Mouse (Mus musculus): ENCODE data around the gene Gpr180.
"Not testable (repeated sequence)": the region's sequence is repeated elsewhere in the genome, so short reads cannot be mapped to it uniquely, and the experiment has no call there.

Gene Gpr180

DNA sequence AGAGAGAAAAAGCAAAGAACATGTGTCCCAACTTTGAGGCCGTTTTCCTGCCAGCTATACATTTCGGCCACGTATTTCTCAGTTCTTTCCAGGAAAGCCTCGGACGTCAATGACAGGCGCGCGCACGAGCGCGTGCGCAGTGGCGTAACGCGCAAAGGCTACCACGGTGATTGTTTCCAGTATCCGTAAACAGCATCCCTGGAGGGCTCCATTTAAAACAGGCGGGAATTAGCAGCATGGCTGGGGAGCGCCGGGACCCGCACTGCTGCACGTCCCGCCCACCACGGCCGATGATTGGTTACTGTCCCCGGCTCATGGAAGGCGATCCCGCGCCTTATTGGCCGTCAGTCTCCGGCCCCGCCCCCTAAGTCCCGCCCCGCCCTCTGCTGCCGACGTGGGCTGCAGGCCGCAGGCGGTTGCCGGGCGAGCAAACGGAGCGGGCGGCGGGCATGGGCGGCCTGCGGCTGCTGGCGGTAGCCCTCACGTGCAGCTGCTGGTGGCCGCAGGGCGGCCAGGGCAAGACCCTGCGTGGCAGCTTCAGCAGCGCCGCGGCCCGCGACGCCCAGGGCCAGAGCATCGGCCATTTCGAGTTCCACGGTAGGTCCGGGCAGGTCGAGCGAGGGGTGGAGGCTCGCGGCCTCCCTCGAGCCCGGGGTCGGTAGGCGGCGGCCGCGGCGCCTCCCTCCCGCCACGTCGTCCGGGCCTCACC lies at the start of gene Gpr180:
TSS of gene Gpr180 (plus strand) at position 415 of the 709 bp plus-strand sequence.
- peak; percentile 89 for DNase-seq (ENCODE audit: low spot score)

DNA sequence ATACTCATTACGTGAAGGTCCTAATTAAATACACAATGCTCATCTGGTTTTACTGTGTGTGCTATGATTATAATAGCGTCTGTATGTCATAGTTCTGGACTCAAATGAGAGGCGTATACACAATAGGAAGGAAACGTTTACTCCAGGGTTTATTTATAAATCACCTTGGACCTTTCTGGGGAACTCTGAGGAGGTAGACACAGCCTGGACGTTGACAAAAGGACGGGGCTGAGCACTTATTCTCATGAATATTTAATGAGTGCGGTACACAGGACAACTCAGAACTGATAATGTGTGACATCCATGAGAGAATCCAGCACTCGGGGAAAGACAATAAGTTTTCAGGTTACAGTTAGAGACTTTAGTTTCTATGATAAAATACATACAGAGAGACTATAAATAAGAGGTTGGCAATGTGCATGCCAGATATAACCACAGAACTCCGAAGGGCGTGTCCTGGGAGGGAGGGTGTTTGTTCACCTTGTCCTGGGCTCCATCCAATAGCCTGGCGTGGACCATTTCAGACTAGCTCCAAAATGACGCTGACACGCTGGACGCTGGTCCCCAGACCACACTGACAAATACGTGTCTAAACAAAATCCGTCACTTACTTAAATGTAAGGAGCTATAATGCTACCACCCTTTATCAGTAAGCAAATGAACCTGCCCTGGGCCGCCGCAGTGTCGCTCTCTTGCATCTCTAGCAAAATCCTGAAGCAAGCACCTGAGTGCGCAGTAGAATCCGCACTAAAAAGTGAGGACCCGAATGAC lies 48.3 kb upstream of the Gpr180 start:
- no peak for DNase-seq (ENCODE audit: low spot score)

- peak; percentile 79 for DNase-seq (ENCODE audit: low spot score)
Measured at GRCm38 (mm10) chr14:118089215-118089805, 47.6 kb upstream of the Gpr180 start.

DNA sequence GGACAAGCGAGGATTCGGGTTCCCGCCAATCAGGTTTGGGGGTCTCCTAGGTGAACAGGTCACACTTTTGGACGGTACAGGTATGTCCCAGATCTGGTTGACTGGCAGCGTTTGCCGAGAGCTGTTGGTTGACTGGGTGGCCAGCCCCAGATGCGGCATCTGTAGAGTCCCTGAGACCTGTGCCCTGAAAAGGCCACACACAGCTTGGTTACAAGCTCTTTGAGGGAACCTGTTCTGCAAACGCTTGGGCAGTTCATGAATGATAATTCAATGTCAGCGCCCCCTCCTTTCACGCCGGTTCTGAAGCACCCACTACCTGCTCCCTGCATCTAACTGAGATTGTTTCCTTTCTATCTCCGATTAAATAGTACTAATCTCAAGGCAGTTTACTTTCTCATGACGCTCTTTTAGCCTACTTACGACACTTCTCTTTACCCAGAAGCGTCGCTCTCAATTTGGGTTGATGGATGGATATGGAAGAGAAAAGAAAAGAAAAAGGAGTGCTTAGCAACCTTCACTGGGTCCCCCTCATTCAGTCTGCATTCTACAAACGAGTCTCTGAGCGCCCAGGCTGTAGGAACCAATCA lies 47.1 kb upstream of the Gpr180 start:
- no peak for DNase-seq (ENCODE audit: low spot score)

DNA sequence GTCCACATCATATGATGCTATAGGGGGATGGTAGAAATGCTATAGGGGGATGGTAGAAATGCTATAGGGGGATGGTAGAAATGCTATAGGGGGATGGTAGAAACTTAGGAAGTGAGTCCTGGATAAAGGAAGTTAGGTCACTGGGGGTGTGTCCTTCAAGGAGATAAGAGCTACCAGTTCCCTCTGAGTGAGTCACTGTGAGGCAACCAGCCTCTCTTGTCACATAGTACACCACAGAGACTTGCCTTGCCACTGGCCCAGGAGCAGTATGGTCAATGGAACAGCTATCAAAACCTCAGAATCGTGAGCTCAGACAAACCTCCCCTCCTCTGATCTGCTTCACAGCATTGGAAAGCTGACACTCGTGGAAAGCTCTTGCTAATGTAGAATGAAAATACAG lies 38.7 kb upstream of the Gpr180 start:
- DNase-seq (ENCODE audit: low spot score): no peak

- no peak for DNase-seq (ENCODE audit: low spot score)
Measured at GRCm38 (mm10) chr14:118101227-118101990, 35.5 kb upstream of the Gpr180 start.

- DNase-seq (ENCODE audit: low spot score): not testable (repeated sequence)
Measured at GRCm38 (mm10) chr14:118107479-118107878, 29.5 kb upstream of the Gpr180 start.

- DNase-seq (ENCODE audit: low spot score): no peak
Measured at GRCm38 (mm10) chr14:118113116-118113515, 23.8 kb upstream of the Gpr180 start.

DNA sequence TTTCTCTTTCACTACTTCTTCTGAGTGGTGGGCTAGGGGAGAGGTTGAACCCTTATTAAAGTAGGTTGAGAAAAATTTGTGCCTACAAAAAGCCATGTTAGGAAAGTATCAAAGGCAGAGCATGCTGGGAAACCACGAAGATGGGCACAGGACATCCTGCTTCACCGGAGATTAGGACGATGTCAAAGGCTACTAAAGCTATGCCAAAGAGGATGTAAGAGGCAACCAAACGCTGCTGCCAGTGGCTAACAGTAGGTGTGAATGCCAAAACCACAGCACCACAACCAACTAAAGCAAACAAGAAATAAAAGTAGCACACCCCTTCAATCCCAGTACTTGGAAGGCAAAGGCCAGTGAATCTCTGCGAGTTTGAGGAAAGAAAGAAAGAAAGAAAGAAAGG lies 12.8 kb upstream of the Gpr180 start:
- no peak for DNase-seq (ENCODE audit: low spot score)

- DNase-seq (ENCODE audit: low spot score): no peak
Measured at GRCm38 (mm10) chr14:118124771-118125170, 12.2 kb upstream of the Gpr180 start.

DNA sequence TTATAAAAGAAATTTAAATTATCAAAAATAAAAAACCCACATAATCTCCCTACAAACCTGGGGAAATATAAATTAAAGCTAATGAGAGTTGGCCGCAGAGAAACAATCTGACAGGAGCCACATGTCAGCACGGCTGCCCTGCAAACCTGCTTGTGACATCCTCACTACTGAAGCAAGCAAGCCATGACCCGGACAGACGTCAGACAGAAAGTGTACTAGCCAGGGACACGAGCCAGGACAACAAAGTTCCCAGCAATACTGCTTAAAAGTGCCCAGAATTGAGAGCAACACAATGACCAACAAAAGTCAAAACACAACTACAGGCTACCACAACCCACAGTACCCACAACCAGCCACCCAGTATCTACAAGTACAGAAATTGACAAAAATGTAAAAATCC lies 10.7 kb upstream of the Gpr180 start:
- DNase-seq (ENCODE audit: low spot score): no peak

- no peak for DNase-seq (ENCODE audit: low spot score)
Measured at GRCm38 (mm10) chr14:118131472-118131871, 5.5 kb upstream of the Gpr180 start.

DNA sequence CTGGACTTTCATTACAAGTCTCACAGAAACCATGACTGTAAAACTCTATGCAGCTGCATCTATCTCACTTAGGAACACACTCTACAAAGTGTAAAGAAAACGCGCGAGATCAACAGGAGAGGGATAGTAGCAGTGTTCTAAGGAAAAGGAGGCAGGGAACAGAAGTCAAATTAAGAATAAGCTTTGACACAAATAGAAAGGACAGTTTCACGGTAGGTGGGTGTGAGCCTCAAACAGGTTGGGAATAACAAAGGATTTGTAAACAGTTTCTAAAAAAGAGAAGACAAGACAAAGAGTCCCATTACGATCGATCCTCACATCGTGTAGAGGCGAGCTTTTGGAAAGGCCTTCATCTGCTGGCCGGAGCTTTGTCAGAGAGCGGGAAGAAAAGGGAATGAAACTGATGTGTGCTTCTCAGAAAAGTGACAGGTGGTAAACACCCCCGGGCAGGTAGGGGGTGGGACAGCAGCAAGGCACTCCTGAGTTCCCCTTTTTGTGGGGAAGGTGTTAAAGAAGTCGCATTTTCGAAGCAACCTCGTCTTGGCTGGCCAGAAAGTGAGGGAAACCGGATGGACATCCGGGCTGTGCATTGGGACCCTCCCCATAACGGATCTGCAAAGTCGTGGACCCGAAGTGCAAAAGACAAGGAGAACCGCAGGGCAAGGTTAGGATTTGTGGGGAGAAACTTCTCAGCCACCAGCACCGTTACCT lies 4.9 kb upstream of the Gpr180 start:
- no peak for DNase-seq (ENCODE audit: low spot score)

GRCm38 (mm10) chr14:118132642-118132977 lies 4.3 kb upstream of the Gpr180 start, which contains the start of gene Tgds:
TSS of gene Tgds (minus strand) at chr14:118132755.
- peak; percentile 90 for DNase-seq (ENCODE audit: low spot score)

- no peak for DNase-seq (ENCODE audit: low spot score)
Measured at GRCm38 (mm10) chr14:118137487-118137886, 529 bp downstream of the Gpr180 start.

- DNase-seq (ENCODE audit: low spot score): no peak
Measured at GRCm38 (mm10) chr14:118142283-118142682, 5.3 kb downstream of the Gpr180 start.

- DNase-seq (ENCODE audit: low spot score): no peak
Measured at GRCm38 (mm10) chr14:118148046-118148445, 11.1 kb downstream of the Gpr180 start.

DNA sequence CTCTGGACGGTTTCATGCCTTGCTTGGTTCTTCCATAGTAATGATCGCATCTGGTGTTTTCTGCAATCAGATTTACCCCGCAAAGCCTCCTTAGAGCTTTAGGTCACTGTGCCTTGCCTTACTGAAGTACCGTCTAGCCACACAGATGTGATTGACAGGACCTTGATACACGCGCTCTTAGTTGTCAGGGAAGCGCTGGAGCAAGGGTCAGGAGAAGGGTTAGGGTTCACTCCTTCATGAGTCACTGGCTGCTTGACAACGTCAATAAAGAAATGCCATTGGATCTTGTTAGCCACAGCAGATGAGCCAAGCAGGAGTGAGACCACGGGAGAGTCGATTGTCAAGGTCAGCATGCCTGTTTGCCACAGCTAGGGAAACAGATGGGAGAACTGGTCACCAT lies 11.6 kb downstream of the Gpr180 start:
- DNase-seq (ENCODE audit: low spot score): no peak

- no peak for DNase-seq (ENCODE audit: low spot score)
Measured at GRCm38 (mm10) chr14:118150656-118151551, 13.9 kb downstream of the Gpr180 start.

DNA sequence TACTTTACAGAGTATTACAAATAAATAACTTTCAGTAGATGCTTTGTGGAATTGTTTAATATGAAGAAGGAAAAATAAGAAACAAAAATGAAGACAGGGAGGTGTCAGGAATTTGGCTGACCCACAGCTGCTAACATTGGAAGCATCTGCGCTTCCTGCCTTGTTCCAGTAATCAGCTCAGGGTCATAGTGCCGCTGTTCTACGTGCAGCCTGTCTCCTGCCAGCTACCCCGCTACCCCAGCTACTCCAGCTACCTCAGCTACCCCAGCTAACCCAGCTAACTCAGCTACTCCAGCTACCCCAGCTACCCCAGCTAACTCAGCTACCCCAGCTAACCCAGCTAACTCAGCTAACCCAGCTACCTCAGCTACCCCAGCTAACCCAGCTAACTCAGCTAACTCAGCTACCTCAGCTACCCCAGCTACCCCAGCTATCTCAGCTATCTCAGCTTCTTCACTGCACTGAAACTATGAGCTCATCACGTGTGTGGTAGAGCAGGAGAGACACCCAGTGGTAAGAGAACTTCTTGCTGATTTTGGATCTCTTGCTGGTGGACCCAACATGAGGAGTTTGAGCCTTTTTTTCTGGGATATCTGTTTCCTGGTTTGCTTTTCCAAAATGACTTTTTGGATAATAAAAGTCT lies 14.8 kb downstream of the Gpr180 start:
- DNase-seq (ENCODE audit: low spot score): no peak

Data from spleen, adult 12 weeks (tissue).